Mouse (Mus musculus): ENCODE measurements at regions not wholly inside any gene's neighbourhood (a gene's known extent, or its start where the extent isn't known, plus 50 kb on each side); places are given as distances from the start of the nearest gene placed in this dataset.

GRCm38 (mm10) chr14:97395750-97396377 is 773.7 kb downstream of the Dach1 start:
- Histone ChIP-seq H3K27ac (ENCODE audit: low read length) (no peak overlapping the region), H3K4me3 (ENCODE audit: low read length) (no peak overlapping the region), H3K9me3 (ENCODE audit: low read length) (no peaks in the 10 kb centered on the region), H3K4me2 (replicated peaks; ENCODE audit: low read depth, low read length) (no peak overlapping the region), H3K9ac (replicated peaks; ENCODE audit: low read length) (no peak overlapping the region), H3K36me3 (ENCODE audit: insufficient read depth, low read length) (no peaks in the 10 kb centered on the region), H3K4me1 (ENCODE audit: insufficient read depth, low read length) (no peaks in the 10 kb centered on the region), H3K27me3 (ENCODE audit: insufficient read depth, low read length) (no peaks in the 10 kb centered on the region)
- ATAC-seq (ENCODE audit: low FRiP score, low TSS enrichment) = no peak
- 75% methylated on average over 7 of the region's 7 CpGs for WGBS

GRCm38 (mm10) chr14:97389005-97389404 is 780.6 kb downstream of the Dach1 start:
- Histone ChIP-seq H3K4me3 (ENCODE audit: low read length) (no peak overlapping the region), H3K9me3 (ENCODE audit: low read length) (no peaks in the 10 kb centered on the region), H3K4me1 (ENCODE audit: insufficient read depth, low read length) (no peaks in the 10 kb centered on the region), H3K36me3 (ENCODE audit: insufficient read depth, low read length) (no peaks in the 10 kb centered on the region), H3K27me3 (ENCODE audit: insufficient read depth, low read length) (no peaks in the 10 kb centered on the region), H3K9ac (replicated peaks; ENCODE audit: low read length) (no peak overlapping the region), H3K27ac (ENCODE audit: low read length) (no peak overlapping the region), H3K4me2 (replicated peaks; ENCODE audit: low read depth, low read length) (no peak overlapping the region)
- WGBS = 38% methylated on average over 2 of the region's 2 CpGs
- ATAC-seq (ENCODE audit: low FRiP score, low TSS enrichment) = no peak

GRCm38 (mm10) chr14:97380131-97380530 is 789.4 kb downstream of the Dach1 start:
- no peak overlapping the region for H3K4me3 ChIP-seq (ENCODE audit: low read length)
- H3K4me2 ChIP-seq (replicated peaks; ENCODE audit: low read depth, low read length) = no peak overlapping the region
- no peak overlapping the region for H3K27ac ChIP-seq (ENCODE audit: low read length)
- no peaks in the 10 kb centered on the region for H3K27me3 ChIP-seq (ENCODE audit: insufficient read depth, low read length)
- no peak for ATAC-seq (ENCODE audit: low FRiP score, low TSS enrichment)
- no peaks in the 10 kb centered on the region for H3K9me3 ChIP-seq (ENCODE audit: low read length)
- no peaks in the 10 kb centered on the region for H3K36me3 ChIP-seq (ENCODE audit: insufficient read depth, low read length)
- H3K4me1 ChIP-seq (ENCODE audit: insufficient read depth, low read length) = no peaks in the 10 kb centered on the region
- whole genome bisulfite sequencing = 71% methylated on average over 3 of the region's 3 CpGs
- no peak overlapping the region for H3K9ac ChIP-seq (replicated peaks; ENCODE audit: low read length)

- Histone ChIP-seq H3K36me3 (ENCODE audit: insufficient read depth, low read length) (no peaks in the 10 kb centered on the region), H3K4me3 (ENCODE audit: low read length) (no peak overlapping the region), H3K27me3 (ENCODE audit: insufficient read depth, low read length) (no peaks in the 10 kb centered on the region), H3K4me2 (replicated peaks; ENCODE audit: low read depth, low read length) (no peak overlapping the region), H3K9ac (replicated peaks; ENCODE audit: low read length) (no peak overlapping the region), H3K27ac (ENCODE audit: low read length) (no peak overlapping the region), H3K9me3 (ENCODE audit: low read length) (no peaks in the 10 kb centered on the region), H3K4me1 (ENCODE audit: insufficient read depth, low read length) (no peaks in the 10 kb centered on the region)
- no peak for ATAC-seq (ENCODE audit: low FRiP score, low TSS enrichment)
- WGBS = 92% methylated on average over 7 of the region's 7 CpGs
These were observed 812.6 kb downstream of the Dach1 start for GRCm38 (mm10) chr14:97356915-97357314.

GRCm38 (mm10) chr14:97347970-97348369 is 821.6 kb downstream of the Dach1 start:
- no peaks in the 10 kb centered on the region for H3K4me1 ChIP-seq (ENCODE audit: insufficient read depth, low read length)
- H3K4me2 ChIP-seq (replicated peaks; ENCODE audit: low read depth, low read length) = no peak overlapping the region
- no peaks in the 10 kb centered on the region for H3K27me3 ChIP-seq (ENCODE audit: insufficient read depth, low read length)
- H3K36me3 ChIP-seq (ENCODE audit: insufficient read depth, low read length) = no peaks in the 10 kb centered on the region
- WGBS = 73% methylated on average over 2 of the region's 2 CpGs
- no peak overlapping the region for H3K4me3 ChIP-seq (ENCODE audit: low read length)
- H3K27ac ChIP-seq (ENCODE audit: low read length) = no peak overlapping the region
- no peak overlapping the region for H3K9ac ChIP-seq (replicated peaks; ENCODE audit: low read length)
- H3K9me3 ChIP-seq (ENCODE audit: low read length) = no peaks in the 10 kb centered on the region
- no peak for ATAC-seq (ENCODE audit: low FRiP score, low TSS enrichment)

GRCm38 (mm10) chr14:97331388-97331787 is 812.5 kb upstream of the Klhl1 start:
- WGBS = 6% methylated on average over 2 of the region's 2 CpGs
- no peak overlapping the region for H3K4me2 ChIP-seq (replicated peaks; ENCODE audit: low read depth, low read length)
- H3K36me3 ChIP-seq (ENCODE audit: insufficient read depth, low read length) = no peaks in the 10 kb centered on the region
- ATAC-seq (ENCODE audit: low FRiP score, low TSS enrichment) = peak; percentile 80; the same call in 1 of the 2 replicates
- no peaks in the 10 kb centered on the region for H3K4me1 ChIP-seq (ENCODE audit: insufficient read depth, low read length)
- no peak overlapping the region for H3K9ac ChIP-seq (replicated peaks; ENCODE audit: low read length)
- no peak overlapping the region for H3K4me3 ChIP-seq (ENCODE audit: low read length)
- H3K27me3 ChIP-seq (ENCODE audit: insufficient read depth, low read length) = no peaks in the 10 kb centered on the region
- H3K27ac ChIP-seq (ENCODE audit: low read length) = no peak overlapping the region
- no peaks in the 10 kb centered on the region for H3K9me3 ChIP-seq (ENCODE audit: low read length)

GRCm38 (mm10) chr14:97329979-97330378 is 811.1 kb upstream of the Klhl1 start:
- 66% methylated on average over 3 of the region's 3 CpGs for WGBS
- Histone ChIP-seq H3K4me1 (ENCODE audit: insufficient read depth, low read length) (no peaks in the 10 kb centered on the region), H3K27ac (ENCODE audit: low read length) (no peak overlapping the region), H3K9ac (replicated peaks; ENCODE audit: low read length) (no peak overlapping the region), H3K9me3 (ENCODE audit: low read length) (peaks cover 2% of the 10 kb centered on the region; the same call in 1 of the 2 replicates), H3K4me2 (replicated peaks; ENCODE audit: low read depth, low read length) (no peak overlapping the region), H3K4me3 (ENCODE audit: low read length) (no peak overlapping the region), H3K27me3 (ENCODE audit: insufficient read depth, low read length) (no peaks in the 10 kb centered on the region), H3K36me3 (ENCODE audit: insufficient read depth, low read length) (no peaks in the 10 kb centered on the region)
- no peak for ATAC-seq (ENCODE audit: low FRiP score, low TSS enrichment)

- Histone ChIP-seq H3K4me1 (ENCODE audit: insufficient read depth, low read length) (no peaks in the 10 kb centered on the region), H3K36me3 (ENCODE audit: insufficient read depth, low read length) (no peaks in the 10 kb centered on the region), H3K4me3 (ENCODE audit: low read length) (no peak overlapping the region), H3K9ac (replicated peaks; ENCODE audit: low read length) (no peak overlapping the region), H3K4me2 (replicated peaks; ENCODE audit: low read depth, low read length) (no peak overlapping the region), H3K9me3 (ENCODE audit: low read length) (no peaks in the 10 kb centered on the region), H3K27me3 (ENCODE audit: insufficient read depth, low read length) (no peaks in the 10 kb centered on the region), H3K27ac (ENCODE audit: low read length) (no peak overlapping the region)
- no peak for ATAC-seq (ENCODE audit: low FRiP score, low TSS enrichment)
- WGBS = 78% methylated on average over 4 of the region's 4 CpGs
These were observed 774.2 kb upstream of the Klhl1 start for GRCm38 (mm10) chr14:97293109-97293508.

GRCm38 (mm10) chr14:97287447-97287846 is 768.5 kb upstream of the Klhl1 start:
- no peak overlapping the region for H3K27ac ChIP-seq (ENCODE audit: low read length)
- H3K36me3 ChIP-seq (ENCODE audit: insufficient read depth, low read length) = no peaks in the 10 kb centered on the region

GRCm38 (mm10) chr14:97258461-97258860 is 739.6 kb upstream of the Klhl1 start:
- WGBS = 42% methylated on average over 3 of the region's 3 CpGs

More at GRCm38 (mm10) chr14:97287447-97287846, 768.5 kb upstream of the Klhl1 start:
- Histone ChIP-seq H3K4me1 (ENCODE audit: insufficient read depth, low read length) (no peaks in the 10 kb centered on the region), H3K4me3 (ENCODE audit: low read length) (no peak overlapping the region), H3K9me3 (ENCODE audit: low read length) (no peaks in the 10 kb centered on the region), H3K9ac (replicated peaks; ENCODE audit: low read length) (no peak overlapping the region), H3K27me3 (ENCODE audit: insufficient read depth, low read length) (no peaks in the 10 kb centered on the region), H3K4me2 (replicated peaks; ENCODE audit: low read depth, low read length) (no peak overlapping the region)
- no peak for ATAC-seq (ENCODE audit: low FRiP score, low TSS enrichment)

More at GRCm38 (mm10) chr14:97258461-97258860, 739.6 kb upstream of the Klhl1 start:
- no peaks in the 10 kb centered on the region for H3K36me3 ChIP-seq (ENCODE audit: insufficient read depth, low read length)
- ATAC-seq (ENCODE audit: low FRiP score, low TSS enrichment) = no peak
- no peak overlapping the region for H3K9ac ChIP-seq (replicated peaks; ENCODE audit: low read length)
- H3K4me2 ChIP-seq (replicated peaks; ENCODE audit: low read depth, low read length) = no peak overlapping the region
- H3K9me3 ChIP-seq (ENCODE audit: low read length) = no peaks in the 10 kb centered on the region
- no peak overlapping the region for H3K4me3 ChIP-seq (ENCODE audit: low read length)
- no peaks in the 10 kb centered on the region for H3K27me3 ChIP-seq (ENCODE audit: insufficient read depth, low read length)
- H3K27ac ChIP-seq (ENCODE audit: low read length) = no peak overlapping the region
- no peaks in the 10 kb centered on the region for H3K4me1 ChIP-seq (ENCODE audit: insufficient read depth, low read length)

All from kidney, embryonic 16.5 days (tissue).